Mouse (Mus musculus) CH12.LX (cell line): ENCODE measurements around the gene Amh.

ENCODE experiments used
- BHLHE40 ChIP-seq: IDR thresholded peaks from 2 replicates; pipeline ENCODE4 v1.6.1; 2011; ENCODE audit warnings: mild to moderate bottlenecking, low read depth, low read length, improper control_type of control experiment
- EP300 ChIP-seq: IDR thresholded peaks from 2 replicates; pipeline ENCODE4 v1.6.1; 2011; ENCODE audit warnings: low read length, improper control_type of control experiment
- ETS1 ChIP-seq: conservative IDR thresholded peaks from 2 replicates; pipeline ENCODE4 v1.6.1; 2012; ENCODE audit warnings: low read depth, mild to moderate bottlenecking, inconsistent platforms, low read length, improper control_type of control experiment, moderate library complexity
- POLR2A ChIP-seq: IDR thresholded peaks from 2 replicates; pipeline ENCODE4 v1.6.1; 2011; ENCODE audit warnings: low read depth, mild to moderate bottlenecking, improper control_type of control experiment, low read length
- SMC3 ChIP-seq: IDR thresholded peaks from 2 replicates; pipeline ENCODE4 v1.6.1; 2011; ENCODE audit warnings: low read depth, low read length, improper control_type of control experiment
- TCF12 ChIP-seq: IDR thresholded peaks from 2 replicates; pipeline ENCODE4 v1.6.1; 2014; ENCODE audit warnings: low read depth, mild to moderate bottlenecking, inconsistent platforms, low read length, improper control_type of control experiment

DNA sequence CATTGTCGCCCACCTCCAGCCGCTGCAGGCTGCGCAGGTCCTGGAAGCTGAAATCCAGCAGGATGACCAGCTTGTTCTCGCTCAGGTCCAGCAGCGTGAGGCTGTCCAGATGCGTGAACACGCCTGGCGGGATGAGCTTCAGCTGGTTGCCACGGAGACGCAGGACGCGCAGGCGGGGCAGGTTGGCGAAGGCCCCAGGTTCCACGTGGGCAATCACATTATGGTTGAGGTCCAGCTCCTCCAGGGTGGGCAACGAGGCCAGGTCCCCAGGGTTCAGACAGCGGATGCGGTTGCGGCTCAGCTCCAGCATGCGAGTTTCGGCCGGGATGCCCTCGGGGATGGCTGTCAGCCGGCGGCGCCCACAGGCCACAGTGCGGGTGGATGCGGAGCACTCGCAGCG is 30.6 kb downstream of the Amh start:
- TF ChIP-seq ETS1 (no peak), POLR2A (no peak), BHLHE40 (no peak), EP300 (no peak), SMC3 (no peak), TCF12 (no peak)
